Mouse (Mus musculus): ENCODE results near the gene Cfap74.
A peak's percentile ranks its signal among the peaks of the same experiment; 100 is the strongest.

DNA sequence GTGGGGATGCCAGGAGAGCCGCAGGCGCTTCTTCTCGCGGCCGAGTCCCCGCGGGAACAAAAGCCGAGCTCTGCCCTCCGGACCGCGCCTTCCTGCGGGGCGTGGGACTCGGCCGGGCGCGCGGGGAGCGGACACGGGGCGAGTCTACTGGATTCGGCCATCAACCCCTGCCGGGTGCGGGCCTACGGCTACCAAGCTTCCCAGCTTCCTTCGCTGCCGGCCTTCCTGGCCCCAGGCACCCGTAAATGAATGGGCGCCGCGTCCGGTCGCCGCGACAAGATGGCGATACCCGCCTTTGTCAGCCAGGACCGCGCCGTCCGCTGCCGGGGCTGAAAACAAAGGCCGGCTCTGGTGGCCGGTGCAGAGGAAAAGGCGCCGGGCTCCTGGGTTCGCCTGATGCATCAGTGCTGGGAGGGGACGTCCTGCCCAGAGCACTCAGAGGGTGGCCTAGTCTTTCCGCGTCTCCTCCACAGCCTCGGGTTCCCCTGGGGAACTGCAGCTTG is 83.2 kb downstream of the Cfap74 start:
- no peak for TF ChIP-seq CTCF (IDR thresholded peaks at IDR 0.05; ENCODE audit: low read depth)
- 0 out of 2 replicates have a peak, but pooled peaks have one; percentile 43 for TF ChIP-seq EP300 (IDR thresholded peaks at IDR 0.05; ENCODE audit: low read depth)

Measured in heart, postnatal 0 days (tissue).